Comparison of ENCODE assay signal across 16 mouse cellular contexts in genomic region chr7:141418970-141419369, GRCm38 (mm10). TPM values are rescaled to one million over a fixed set of nuclear protein-coding genes. Genes with fewer than 3 reads are reported as not detected.
DNase-seq lines count a peak whose midpoint lies in the region; ATAC-seq and TF ChIP-seq lines count a peak whose summit lies in the region.
"Had no signal": no experiment of that assay in that cellular context is flagged by ENCODE, and none has a peak within 500 bp of the region (broad histone marks: within the 10 kb centered on the region; RNA-seq: fewer than 3 reads in every experiment).

No protein-coding gene starts in this region.

- H3K4me3 ChIP-seq in kidney, postnatal 0 days (replicated peaks; ENCODE audit: low read depth, low read length), result no peak overlapping the region
- H3K4me3 ChIP-seq: erythroblast, embryonic 14.5 days; megakaryocyte, embryonic 14.5 days; neural tube, embryonic 13.5 days had no signal

- WGBS in kidney, postnatal 0 days, result 46% methylated on average over 7 of the region's 7 CpGs

- no peak overlapping the region for H3K9ac ChIP-seq in kidney, postnatal 0 days (ENCODE audit: low read depth, low read length)
- H3K9ac ChIP-seq: neural tube, embryonic 13.5 days had no signal

- peak; percentile 50 for DNase-seq in adrenal gland, postnatal 14 days
- DNase-seq in adrenal gland, adult 2 months, result no peak
- peak; percentile 22 for DNase-seq in kidney, postnatal 0 days (ENCODE audit: low spot score)
- DNase-seq in kidney, adult 8-10 months, result no peak
- peak; percentile 39 to 67 for DNase-seq in spleen, postnatal 4 days (ENCODE audit: low spot score in 2 of 2)
- DNase-seq in spleen, postnatal 14 days (ENCODE audit: low spot score in 2 of 2), result no peak
- DNase-seq in urinary bladder, adult 18-20 months (ENCODE audit: low spot score in 2 of 2), result no peak
- DNase-seq: B cell, adult 2 months; gastrocnemius, postnatal 14 days; heart, postnatal 14 days; liver; thymus, postnatal 36 days had no signal

- H3K36me3 ChIP-seq in kidney, postnatal 0 days (ENCODE audit: insufficient read depth, low read length), result no peaks in the 10 kb centered on the region
- H3K36me3 ChIP-seq: neural tube, embryonic 13.5 days had no signal

- no peak for ATAC-seq in kidney, postnatal 0 days (replicated peaks; ENCODE audit: low FRiP score, low read depth)
- no peak for ATAC-seq in frontal cortex, adult (ENCODE audit: low TSS enrichment)

- no peaks in the 10 kb centered on the region; the same call in 1 of the 2 replicates for H3K4me1 ChIP-seq in kidney, postnatal 0 days (replicated peaks; ENCODE audit: insufficient read depth, low read length)

- H3K9me3 ChIP-seq in kidney, postnatal 0 days (replicated peaks; ENCODE audit: low read length), result no peaks in the 10 kb centered on the region
- H3K9me3 ChIP-seq: megakaryocyte, embryonic 14.5 days; neural tube, embryonic 13.5 days had no signal

- H3K27ac ChIP-seq in kidney, postnatal 0 days, result no peak overlapping the region
- H3K27ac ChIP-seq: neural tube, embryonic 13.5 days had no signal

- no peak for TF ChIP-seq CTCF in kidney, postnatal 0 days (IDR thresholded peaks at IDR 0.05; ENCODE audit: low read depth)

- no peak overlapping the region for H3K4me2 ChIP-seq in kidney, postnatal 0 days (ENCODE audit: low read length)
- H3K4me2 ChIP-seq: neural tube, embryonic 13.5 days had no signal

- no peaks in the 10 kb centered on the region for H3K27me3 ChIP-seq in kidney, postnatal 0 days (ENCODE audit: insufficient read depth, low read length)
- H3K27me3 ChIP-seq: neural tube, embryonic 13.5 days had no signal

RNA-seq across cellular contexts. Expression of gene Gatd1, which starts 5.0 kb away (rescaled TPM):
- total RNA-seq in adrenal gland, postnatal 14 days (2021), result 22.5 and 36.2 TPM in 2 replicates
- total RNA-seq in adrenal gland, adult 2 months (2021), result 10 to 100 TPM; 29.7 to 41.1 TPM
- 49.5 and 58.2 TPM in 2 replicates for polyA plus RNA-seq in adrenal gland, adult 2 months (2012; rRNA removed)
- polyA plus RNA-seq in kidney, postnatal 0 days (2015; fragmentation: Nextera tagmentation; extraction: Ambion mirVana), result 50.0 and 52.0 TPM in 2 replicates

RNA-seq across cellular contexts. Expression of gene Cend1, which starts 10.3 kb away (rescaled TPM):
- 1.0 and 3.6 TPM in 2 replicates for total RNA-seq in adrenal gland, postnatal 14 days (2021)
- 1 to 10 TPM; 1.6 to 2.8 TPM for total RNA-seq in adrenal gland, adult 2 months (2021)
- polyA plus RNA-seq in adrenal gland, adult 2 months (2012; rRNA removed), result 1.00 and 1.2 TPM in 2 replicates
- polyA plus RNA-seq in kidney, postnatal 0 days (2015; fragmentation: Nextera tagmentation; extraction: Ambion mirVana), result 2.2 and 2.3 TPM in 2 replicates
- polyA plus RNA-seq: erythroblast, embryonic 14.5 days had no signal

RNA-seq across cellular contexts. Expression of gene Slc25a22, which starts 18.7 kb away (rescaled TPM):
- total RNA-seq in adrenal gland, postnatal 14 days (2021), result 87.0 and 91.0 TPM in 2 replicates
- total RNA-seq in adrenal gland, adult 2 months (2021), result 100 to 1,000 TPM; 125 to 172 TPM
- 234 and 236 TPM in 2 replicates for polyA plus RNA-seq in adrenal gland, adult 2 months (2012; rRNA removed)
- 15.8 and 17.3 TPM in 2 replicates for polyA plus RNA-seq in kidney, postnatal 0 days (2015; fragmentation: Nextera tagmentation; extraction: Ambion mirVana)

RNA-seq across cellular contexts. Expression of gene Pidd1, which starts 24.9 kb away (rescaled TPM):
- 3.5 and 5.9 TPM in 2 replicates for total RNA-seq in adrenal gland, postnatal 14 days (2021)
- 1 to 10 TPM; 1.4 to 1.5 TPM for total RNA-seq in adrenal gland, adult 2 months (2021)
- 9.2 and 11.2 TPM in 2 replicates for polyA plus RNA-seq in adrenal gland, adult 2 months (2012; rRNA removed)
- 3.6 and 5.1 TPM in 2 replicates for polyA plus RNA-seq in kidney, postnatal 0 days (2015; fragmentation: Nextera tagmentation; extraction: Ambion mirVana)

RNA-seq across cellular contexts. Expression of gene Taldo1, which starts 27.0 kb away (rescaled TPM):
- 479 and 481 TPM in 2 replicates for total RNA-seq in adrenal gland, postnatal 14 days (2021)
- 100 to 1,000 TPM; 640 to 700 TPM for total RNA-seq in adrenal gland, adult 2 months (2021)
- polyA plus RNA-seq in adrenal gland, adult 2 months (2012; rRNA removed), result 260 and 309 TPM in 2 replicates
- polyA plus RNA-seq in kidney, postnatal 0 days (2015; fragmentation: Nextera tagmentation; extraction: Ambion mirVana), result 420 and 440 TPM in 2 replicates

Comparison
In these comparisons a context has a peak if more than half of its experiments do, and no peak if none do; other contexts are left out.
1. DNase-seq: peak in adrenal gland, postnatal 14 days (single experiment), kidney, postnatal 0 days (single experiment) and spleen, postnatal 4 days (2 of 2); none in adrenal gland, adult 2 months (single experiment), kidney, adult 8-10 months (0 of 2), spleen, postnatal 14 days (0 of 2) and urinary bladder, adult 18-20 months (0 of 2).